Mouse (Mus musculus): ENCODE data around the gene Nuak1.

Gene Nuak1

DNA sequence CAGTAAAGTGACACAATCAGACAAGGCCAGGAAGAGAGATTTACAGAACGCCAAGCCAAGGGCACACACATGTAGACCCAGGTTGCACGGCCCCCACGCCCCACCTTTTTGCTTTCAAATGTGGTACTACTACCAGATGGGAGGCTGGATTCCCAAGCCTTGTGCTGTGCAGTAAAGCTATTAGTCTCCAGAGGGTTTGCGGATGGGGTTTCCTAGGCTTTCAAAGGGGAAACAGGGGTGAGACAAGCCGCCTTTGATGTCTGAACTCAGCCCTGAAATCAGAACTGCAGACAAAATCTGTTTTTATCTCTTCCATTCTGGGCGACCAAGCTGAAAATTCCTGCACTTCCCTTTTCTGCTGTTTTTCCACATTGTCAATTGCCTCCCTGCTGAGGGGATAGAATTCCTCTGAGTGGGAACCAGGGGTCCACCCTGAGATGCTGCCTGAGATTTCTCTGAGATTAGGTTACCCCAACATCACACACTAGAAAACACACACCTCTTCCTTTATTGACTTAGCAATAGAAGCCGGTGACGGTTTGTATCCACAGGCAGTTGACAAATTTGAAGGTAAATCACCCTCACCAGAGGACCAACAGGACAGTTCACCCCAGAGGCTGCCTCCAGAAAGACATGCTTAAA, 35.1 kb downstream of the Nuak1 start:
- DNase-seq: no peak

DNA sequence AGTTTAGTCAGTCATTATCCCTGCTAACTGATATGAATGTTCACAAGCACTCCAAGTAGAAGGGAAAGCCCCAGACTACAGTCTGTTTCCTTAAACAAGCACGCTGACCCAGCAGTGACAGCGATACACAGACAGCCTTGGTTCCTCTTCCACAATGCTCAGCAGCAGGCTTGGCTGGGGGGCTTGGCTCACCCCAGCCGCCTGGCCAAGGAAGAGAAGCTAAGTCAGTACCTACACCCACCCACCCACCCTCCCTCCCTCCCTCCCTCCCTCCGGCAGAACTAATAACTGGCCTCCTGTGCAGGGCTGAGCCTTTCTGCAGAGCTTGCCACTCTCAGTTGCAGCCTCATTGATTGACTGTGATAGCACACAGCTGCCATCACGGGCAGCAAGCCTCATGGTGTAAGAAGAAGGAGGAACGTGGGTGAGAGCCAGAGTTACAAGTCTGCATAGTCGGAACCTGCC, 38.5 kb downstream of the Nuak1 start:
- DNase-seq: no peak

DNA sequence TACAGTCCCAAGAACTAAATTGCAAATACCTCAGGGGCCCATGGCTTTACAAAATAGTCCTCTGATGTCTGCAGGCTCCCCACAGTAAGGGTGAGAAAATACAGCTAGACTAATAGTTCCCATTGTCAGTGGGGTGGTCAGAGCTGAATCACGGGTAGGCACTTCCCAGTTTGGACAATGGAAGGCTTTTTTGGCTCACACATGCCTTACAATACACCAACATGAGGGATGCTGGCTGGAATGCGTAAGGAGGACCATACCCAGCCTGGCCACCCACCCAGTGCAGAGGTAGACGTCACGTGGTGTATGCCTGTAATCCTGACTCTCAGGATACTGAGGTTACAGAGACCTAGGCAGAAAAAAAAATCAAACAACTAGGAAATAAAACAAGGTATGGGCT, 39.2 kb downstream of the Nuak1 start:
- DNase-seq: no peak

DNA sequence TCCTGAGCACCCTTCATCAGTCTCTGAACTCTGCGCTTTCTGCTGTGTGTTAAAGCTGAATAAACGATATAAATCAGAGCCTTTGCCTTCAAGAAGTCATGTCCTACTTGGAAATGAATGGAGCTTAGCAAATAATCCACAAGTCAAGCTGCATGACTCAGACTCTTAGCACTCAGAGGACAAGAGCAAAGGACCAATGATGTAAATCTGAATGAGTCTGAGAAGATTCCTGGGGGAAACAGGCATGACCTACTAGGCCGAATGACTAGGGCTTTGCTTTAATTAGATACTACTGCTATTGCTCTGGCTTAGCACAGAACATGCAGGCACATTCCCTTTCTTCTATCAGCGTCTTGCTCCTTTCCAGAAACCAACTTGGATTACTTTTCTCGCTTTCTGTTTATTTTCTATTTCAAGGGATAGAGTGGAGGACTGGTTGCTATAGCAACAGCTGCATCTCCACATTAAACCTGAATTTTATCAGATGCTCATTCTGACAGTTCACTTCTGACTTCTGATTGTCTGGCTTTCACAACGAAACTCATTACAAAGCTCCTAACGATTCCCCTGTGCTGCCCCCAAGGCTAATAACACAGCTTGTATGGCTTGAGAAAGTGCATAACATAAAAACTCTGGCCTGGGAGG, 40.2 kb downstream of the Nuak1 start:
- no peak for DNase-seq

DNA sequence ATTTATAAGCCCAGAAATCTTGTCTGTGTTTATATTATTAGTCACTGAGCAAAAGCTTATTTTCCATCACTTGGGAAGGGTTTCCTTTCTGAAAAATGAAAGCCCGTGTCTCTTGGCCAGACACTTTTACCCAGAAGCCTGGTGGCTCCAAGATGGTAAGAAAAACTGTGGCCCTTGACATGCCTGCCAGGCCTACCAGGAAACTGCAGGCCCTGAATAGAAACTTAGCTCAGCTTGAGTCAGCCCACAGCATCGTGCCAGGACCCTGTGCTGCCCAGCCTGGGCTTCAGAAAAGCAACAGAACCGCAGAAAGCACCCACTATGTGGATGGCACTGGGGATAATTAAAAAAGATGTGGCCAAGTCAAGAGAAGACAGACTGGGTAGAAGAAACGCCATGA, 43.1 kb downstream of the Nuak1 start:
- DNase-seq: no peak

DNA sequence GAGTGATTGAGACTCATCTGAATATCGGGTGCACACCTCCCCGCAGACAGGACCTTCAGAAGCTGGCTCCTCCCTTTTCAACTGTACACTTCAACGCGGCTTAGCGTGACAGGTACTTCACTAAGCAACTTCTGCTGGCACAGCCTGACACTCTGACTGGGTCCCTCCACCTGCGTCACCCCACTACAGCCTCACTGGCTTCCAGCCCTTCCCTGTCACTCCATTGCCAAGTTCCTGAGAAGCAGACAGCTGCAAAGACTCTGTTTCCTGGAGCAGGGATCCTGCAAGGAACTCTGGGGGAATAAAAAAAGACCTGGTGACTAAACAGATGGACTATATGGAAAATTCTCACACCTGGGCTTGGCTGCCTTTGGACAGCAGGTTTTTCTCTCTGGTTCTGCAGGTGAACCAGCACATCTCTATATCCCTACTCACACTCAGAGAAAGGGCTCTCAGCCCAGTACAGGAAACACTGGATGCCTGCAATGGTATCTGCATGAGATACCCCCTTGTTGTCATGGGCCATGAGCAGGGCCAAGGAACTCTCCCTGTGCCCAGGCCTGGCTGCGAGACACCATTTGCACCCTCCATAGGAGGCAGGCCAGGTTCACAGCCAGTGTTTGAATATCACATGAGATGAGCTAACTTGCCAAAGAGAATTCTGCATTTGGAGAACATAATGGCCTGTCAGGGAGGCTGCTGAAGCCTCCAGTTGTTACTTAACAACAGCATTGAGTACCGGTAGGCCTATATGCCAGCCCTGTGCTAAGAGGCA, 44.3 kb downstream of the Nuak1 start:
- DNase-seq: no peak

DNA sequence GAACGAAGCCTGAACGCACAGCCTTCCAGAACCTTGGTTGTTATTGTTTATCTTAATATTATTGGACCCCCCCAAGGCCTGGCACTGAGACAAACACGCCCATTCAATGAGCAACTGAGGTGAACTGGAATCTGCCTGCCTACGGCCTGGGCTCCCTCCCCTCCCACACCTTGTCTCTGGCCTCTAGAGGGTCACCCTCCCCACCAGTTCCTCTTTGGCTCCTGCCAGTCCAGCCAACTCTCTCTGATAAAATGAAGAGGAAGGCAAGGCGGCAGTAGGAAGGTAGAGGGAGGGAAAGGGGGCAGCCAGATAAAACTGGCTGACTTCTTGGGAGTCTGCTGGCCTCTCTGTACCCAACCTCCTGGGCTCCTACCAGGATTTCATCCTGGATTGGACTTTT, 45.1 kb downstream of the Nuak1 start:
- no peak for DNase-seq

DNA sequence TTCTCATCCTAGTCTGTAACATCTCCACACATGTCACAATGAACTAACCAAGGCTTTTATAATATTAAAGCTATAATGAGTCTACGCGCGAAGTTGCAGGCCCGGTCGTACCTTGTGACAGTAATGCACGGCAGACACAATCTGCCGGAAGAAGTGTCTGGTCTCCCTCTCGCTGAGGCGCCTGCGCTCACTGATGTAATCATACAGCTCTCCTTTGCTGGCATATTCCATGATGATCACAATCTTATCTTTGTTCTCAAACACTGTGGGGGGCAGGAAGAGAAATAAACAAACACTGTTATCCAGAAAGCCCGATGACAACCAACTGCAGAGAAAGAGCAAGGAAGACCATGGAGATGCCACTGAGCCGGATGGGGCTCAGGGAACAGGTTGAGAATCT, 46.5 kb downstream of the Nuak1 start:
- DNase-seq: no peak

DNA sequence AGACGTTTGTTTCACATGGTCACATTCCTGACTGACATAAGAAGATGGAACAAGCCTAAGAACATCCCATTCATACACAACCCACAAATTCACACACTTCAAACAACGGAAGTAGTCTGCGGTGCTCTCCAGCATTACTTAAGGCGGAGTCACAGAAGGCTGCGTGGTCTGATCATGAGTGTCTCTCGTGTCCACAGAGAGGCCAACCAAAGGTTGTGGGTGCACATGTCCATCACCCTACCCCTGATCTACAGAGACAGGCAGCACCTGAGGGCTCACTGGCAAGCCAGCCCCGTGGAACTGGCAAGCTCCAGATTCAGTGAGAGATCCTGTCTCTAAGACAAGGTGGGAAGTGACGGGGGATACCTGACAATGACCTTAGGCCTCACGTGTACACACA, 47.0 kb downstream of the Nuak1 start:
- no peak for DNase-seq

DNA sequence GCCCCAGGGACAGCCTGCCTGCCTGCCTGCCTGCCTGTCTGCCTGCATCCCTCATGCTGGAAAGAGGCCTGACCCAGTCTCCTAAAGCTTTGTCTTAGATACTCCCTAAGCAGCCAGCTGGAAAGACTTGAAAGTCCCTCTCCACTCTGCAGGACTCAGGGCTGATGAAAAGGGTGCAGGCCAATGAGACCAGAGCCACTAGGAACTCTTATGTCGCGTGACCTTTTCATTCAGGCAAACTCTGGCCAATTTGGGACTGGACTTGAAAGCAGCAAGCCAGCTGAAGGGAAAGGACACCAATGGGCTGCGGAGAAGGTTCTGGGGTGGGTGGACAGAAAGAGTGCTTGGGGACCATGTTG, 47.7 kb downstream of the Nuak1 start:
- DNase-seq: no peak

DNA sequence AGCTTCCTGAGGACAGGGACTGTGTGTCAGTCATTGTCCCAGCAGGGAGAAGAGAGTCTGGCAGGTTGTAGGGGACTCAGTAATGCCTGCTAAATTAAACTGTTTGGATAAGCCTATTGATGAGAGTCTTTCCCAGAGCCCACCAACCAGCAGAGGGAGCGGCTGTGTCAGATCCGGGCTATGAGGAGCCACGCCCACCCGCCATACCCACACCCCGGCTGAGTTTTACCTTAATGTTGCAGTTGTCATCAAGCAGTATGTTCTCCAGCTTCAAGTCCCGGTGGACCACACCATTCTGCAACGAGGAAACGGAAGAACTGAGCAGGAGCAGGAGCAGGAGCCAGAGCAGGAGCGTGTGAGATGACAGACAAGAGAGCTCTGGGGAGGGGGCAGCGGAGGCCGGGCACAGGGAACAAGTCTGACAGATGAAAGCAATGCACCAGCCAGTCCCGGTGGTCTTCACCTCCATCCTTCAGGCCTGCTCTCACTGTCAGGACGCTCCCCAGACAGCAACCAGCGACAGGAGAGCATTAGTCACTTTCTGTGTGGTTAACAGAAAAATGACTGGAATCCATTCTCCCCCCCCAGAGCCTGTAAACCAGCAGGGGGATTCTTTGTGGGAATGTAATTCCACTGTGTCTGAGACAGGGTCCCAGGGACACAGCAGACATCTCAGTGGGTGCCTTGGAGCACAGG, 48.2 kb downstream of the Nuak1 start:
- DNase-seq: peak; percentile 66

DNA sequence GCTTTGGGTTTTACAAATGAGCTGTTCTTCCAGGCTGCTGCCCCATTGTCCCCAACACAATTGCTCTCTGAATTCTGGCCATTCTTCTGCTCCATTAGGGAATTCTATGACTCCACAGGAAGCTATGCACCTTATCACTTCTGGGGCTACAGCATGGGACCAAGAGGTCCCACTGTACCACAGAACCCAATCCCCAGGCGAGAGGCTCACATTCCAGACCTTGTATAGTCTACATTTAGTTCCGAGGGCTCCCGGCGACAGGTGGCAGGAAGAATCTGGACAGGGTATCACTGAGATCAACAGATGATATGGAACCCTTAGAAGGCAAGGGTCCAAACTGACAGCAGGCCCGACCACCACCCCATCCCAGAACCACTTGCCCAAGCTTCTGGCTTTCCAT, 50.7 kb downstream of the Nuak1 start:
- DNase-seq: no peak

DNA sequence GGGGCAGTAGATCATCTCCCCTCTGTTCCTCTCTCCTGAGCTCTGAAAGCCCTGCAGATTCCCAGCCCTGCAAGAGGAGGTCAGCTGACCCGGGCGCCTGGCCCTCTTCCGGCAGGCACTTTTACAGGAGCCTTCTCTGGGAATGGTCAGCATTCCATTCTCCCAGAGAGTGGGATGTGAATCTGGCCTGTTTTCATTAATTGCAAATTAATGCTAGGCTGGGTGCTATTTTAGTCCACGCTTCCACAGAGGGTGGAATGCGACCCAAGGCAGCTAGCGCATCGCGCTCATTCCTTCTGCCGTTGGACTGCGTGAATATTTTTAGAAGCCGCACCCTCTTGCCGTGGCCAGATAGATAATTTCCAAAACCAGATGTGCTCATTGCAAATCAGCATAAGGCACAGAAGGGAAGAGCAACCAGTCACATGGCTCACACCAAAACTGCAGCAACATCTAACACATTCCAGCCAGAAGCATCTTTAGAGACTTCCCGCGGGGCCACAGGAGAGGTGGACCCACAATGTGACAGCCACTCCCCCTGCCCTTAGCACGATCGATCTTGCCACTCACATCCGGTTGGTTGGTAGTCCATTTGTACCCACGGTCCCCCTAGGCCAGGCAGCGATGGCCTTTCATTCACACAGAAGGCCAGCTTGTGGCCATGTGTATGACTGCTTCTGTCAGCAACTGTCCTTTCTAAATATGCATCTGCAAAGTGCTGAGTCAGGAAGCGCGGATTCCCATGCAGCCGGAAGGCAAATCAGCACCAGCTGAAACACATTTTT, 51.8 kb downstream of the Nuak1 start:
- DNase-seq: no peak

DNA sequence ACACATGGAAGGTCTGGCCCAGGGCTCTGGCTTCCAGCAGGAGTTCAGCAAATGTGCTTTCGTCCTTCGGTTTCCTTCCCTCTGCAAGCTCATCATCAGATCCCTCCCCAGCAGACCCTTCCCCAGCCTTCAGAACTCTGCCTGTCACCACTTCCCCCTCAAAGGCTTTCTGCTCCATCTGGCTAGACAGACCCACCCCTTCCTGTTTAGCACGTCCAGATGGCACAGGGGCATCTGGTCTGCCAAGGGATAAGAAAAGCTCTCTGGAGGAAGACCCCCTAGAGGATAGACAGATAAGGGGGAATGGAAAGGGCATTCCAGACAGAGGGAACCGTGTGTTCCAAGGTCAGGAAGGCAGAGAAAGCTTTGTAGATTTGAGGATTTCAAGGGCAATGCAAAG, 53.1 kb downstream of the Nuak1 start:
- no peak for DNase-seq

DNA sequence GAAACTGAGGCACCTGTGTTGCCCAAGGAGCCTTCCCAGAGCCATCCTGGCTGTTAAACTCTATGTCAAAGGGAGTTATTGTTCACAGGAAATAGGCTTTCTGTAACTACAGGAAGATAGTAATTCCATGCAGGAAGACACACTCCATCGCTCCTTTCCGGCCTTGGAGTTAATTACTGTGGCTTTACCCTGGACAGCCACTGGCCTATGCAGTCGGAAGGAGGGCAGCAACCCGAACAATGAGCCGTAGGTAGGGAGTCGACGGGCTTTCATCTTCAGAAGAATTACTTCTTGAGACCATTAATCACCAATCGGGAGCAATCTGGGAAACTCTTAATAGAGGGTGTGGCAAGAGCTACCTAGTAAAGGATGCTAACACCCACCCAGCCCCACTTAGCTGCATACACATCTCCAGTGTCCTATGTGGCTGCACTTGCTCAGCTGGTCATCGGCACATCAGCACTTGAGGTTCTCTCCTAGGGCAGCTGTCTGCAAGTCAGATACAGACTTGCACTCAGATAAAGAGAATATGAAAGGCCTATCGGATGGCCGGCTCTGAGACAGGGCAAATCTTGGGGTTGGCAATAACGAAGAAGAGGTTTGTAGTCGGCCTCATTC, 53.7 kb downstream of the Nuak1 start:
- no peak for DNase-seq

DNA sequence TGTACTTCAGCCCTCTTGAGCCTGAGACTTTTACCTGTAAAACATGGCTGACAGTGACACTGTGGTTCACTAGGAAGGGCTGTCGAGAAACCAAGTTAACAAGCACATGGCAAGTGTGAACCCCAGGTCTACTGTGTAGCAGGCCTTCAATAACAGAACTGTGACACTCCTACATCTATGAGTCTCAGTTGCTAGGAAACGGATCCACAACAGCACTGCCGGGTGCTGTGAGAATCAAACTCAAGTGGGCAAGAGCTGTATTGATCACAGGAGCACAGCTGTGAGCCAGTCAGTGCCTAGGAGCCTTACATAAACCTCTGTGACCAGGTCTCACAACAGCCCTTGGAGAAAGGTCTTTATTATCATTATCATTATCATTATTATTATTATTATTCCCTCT, 54.2 kb downstream of the Nuak1 start:
- DNase-seq: no peak

DNA sequence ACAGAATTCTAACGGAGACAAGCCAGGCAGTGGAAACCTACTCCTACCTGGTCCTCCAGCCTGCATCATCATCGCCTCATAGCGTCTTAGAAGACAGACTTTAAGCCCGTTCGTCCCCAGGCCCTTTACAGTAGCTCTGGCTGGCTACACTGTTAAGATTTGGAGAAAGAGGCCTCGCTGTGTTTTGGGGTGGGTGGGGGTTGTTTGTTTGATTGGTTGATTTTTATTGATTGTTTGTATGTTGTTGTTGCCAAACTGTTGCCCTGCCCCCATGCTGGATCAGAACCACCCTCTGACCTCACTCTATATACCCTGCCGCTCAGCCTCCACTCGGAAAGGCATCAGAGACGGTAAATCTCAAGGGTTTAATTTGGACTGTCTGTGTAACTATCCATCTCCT, 55.6 kb downstream of the Nuak1 start:
- peak; percentile 0 for DNase-seq

DNA sequence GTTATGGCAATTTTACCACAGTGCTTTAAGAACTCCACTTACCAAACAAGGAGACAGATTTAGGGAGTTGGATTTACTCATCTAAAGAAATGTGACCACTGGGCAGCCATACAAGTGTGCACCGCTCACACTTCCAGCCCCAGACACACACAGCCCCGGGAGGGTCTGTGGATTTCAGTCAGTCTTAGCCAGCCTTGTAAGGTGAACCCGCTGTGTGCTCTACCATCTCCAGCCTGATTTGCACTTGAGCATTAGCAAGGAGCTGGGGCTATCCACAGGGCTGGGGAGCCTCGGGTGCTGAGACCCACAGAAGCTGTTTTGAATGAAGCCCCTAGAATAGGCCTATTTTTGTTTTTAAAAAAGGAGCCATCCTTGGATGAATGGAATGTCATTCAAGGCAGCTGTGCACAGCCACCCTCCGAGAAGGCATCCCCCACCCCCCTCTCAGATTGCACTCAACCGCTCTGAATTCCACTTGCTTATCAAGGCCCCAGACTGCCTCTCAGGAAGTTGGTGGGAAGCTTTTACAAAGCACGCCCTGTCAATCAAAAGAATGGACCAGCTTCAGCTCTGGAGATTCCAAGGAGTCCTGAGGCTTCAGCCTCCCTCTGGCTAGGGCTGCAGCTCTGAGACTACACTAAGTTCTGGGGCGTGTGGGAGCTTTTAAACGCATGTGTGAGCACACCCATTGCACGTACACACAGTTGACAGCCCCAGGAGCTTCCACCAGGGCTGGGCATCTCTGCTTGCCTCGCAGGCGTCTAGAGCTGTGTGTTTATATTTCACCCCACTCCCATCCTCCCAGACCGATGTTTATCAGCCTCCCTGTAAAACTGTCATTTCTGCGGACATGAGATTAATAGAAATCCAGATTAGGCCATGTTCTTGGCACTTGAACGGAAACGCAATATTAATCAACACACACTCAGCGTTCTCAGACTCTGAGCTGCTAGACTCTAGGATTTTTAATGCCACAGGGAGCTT, 57.2 kb downstream of the Nuak1 start:
- DNase-seq: no peak

DNA sequence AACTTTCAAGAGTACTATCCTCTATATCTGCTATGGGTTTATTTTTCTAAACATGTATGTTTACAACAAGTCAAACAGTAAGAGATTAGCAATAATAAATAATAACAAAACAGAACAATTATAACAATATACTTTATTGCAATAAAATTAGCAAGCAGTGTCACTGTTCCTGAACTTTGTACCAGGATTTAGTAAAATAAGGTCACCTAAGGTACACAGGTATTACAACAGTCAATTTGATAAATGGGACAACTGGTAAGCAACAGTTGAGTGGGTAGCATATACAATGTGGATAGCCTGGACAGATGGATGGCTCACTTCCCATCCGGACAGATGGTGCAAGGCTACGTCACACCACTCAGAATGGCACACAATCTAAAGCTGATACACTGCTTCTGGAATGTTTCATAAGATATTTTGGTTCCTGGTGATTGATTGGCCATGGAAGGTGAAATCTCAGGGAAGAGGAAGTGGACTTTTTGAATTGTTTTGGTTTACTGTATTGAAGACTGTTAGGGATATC, 59.1 kb downstream of the Nuak1 start:
- DNase-seq: no peak

DNA sequence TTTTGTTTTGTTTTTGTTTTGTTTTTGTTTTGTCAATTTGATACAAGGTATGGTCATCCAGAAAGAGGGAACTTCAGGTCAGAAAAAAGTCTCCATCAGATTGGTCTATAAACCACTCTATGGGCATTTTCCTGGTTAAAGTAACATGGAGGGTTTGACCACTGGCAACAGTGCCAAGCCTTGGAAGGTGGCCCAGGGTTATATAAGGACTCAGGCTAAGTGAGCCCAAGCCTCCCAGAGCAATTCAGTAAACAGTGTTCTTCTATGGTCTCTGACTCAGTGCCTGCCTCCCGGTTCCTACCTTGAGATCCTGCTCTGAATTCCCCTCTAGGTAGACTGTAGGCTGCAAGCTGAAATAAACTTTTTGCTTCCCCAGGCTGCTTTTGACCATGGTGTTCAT, 61.0 kb downstream of the Nuak1 start:
- no peak for DNase-seq

DNA sequence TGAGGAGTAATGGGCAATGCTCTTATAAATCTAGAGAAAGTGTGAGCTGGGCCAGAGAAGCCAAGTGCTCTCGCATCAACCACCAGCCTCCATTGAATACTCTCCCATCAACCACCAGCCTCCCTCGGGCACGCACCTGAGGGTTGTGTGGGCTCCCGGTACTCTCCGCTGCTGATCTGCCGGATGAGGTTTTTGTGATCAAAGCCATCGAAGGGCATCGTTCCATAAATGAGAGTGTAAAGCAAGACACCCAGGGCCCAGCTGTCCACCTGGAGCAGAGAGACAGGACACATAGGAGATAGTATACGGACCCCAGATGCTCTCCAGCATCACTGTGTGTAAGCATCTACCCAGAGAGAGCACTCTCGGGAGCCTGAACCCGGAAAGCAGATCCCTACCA, 62.4 kb downstream of the Nuak1 start:
- no peak for DNase-seq

Data from right cerebral cortex, postnatal 4 days (tissue).